9 mouse cellular contexts compared by ENCODE assay signal in genomic region chr15:6570876-6571275, GRCm38 (mm10). TPM values are rescaled to one million over a fixed set of nuclear protein-coding genes. Genes with fewer than 3 reads are reported as not detected.
A peak's percentile ranks its signal among the peaks of the same experiment; 100 is the strongest.
DNase-seq lines count a peak whose midpoint lies in the region; ATAC-seq and TF ChIP-seq lines count a peak whose summit lies in the region.
"Had no signal": no experiment of that assay in that cellular context is flagged by ENCODE, and none has a peak within 500 bp of the region (broad histone marks: within the 10 kb centered on the region; RNA-seq: fewer than 3 reads in every experiment).

No protein-coding gene starts in this region.

- no peak overlapping the region for H3K27ac ChIP-seq in CH12.LX (ENCODE audit: insufficient read depth, low read depth)
- no peak overlapping the region for H3K27ac ChIP-seq in liver, embryonic 11.5 days (ENCODE audit: low read depth, low read length)
- no peak overlapping the region for H3K27ac ChIP-seq in neural tube, embryonic 11.5 days (ENCODE audit: low read depth, low read length)
- H3K27ac ChIP-seq: heart, embryonic 15.5 days had no signal

- H3K27me3 ChIP-seq in CH12.LX (replicated peaks), result no peaks in the 10 kb centered on the region
- no peaks in the 10 kb centered on the region for H3K27me3 ChIP-seq in liver, embryonic 11.5 days (replicated peaks; ENCODE audit: control insufficient read depth, insufficient read depth, low read length)
- H3K27me3 ChIP-seq in neural tube, embryonic 11.5 days (ENCODE audit: control insufficient read depth, insufficient read depth, low read length), result no peaks in the 10 kb centered on the region
- H3K27me3 ChIP-seq: heart, embryonic 15.5 days had no signal

- no peaks in the 10 kb centered on the region for H3K9me3 ChIP-seq in CH12.LX (replicated peaks; ENCODE audit: low read length)
- no peaks in the 10 kb centered on the region for H3K9me3 ChIP-seq in liver, embryonic 11.5 days (ENCODE audit: control insufficient read depth, low read length)
- no peaks in the 10 kb centered on the region for H3K9me3 ChIP-seq in neural tube, embryonic 11.5 days (ENCODE audit: control insufficient read depth, low read length)
- H3K9me3 ChIP-seq: heart, embryonic 15.5 days had no signal

- ATAC-seq in liver, embryonic 11.5 days (replicated peaks; ENCODE audit: low FRiP score), result peak; percentile 54
- peak; percentile 58; the same call in 1 of the 2 replicates for ATAC-seq in neural tube, embryonic 11.5 days (ENCODE audit: insufficient read depth, low FRiP score, low TSS enrichment)

- dilution Hi-C loops in CH12.LX (cut with MboI; ENCODE audit: extremely low pct_ligation_motif_present, extremely low pct_unique_long_range_greater_than_20kb, low sequenced_read_pairs), result no loop called here

- peak; percentile 74 to 81 for TF ChIP-seq CTCF in CH12.LX (conservative IDR thresholded peaks at IDR 0.05 in 1 of 2, IDR thresholded peaks at IDR 0.05 in 1 of 2; ENCODE audit: low read depth in 2 of 2, low read length in 2 of 2)

- no peak for TF ChIP-seq POLR2A in CH12.LX (IDR thresholded peaks at IDR 0.05; ENCODE audit: low read depth, low read length)

- peaks cover 15 to 36% of the 10 kb centered on the region in 2 experiments for H3K4me1 ChIP-seq in CH12.LX (ENCODE audit: control insufficient read depth in 1 of 2, insufficient read depth in 2 of 2)
- H3K4me1 ChIP-seq in liver, embryonic 11.5 days (replicated peaks; ENCODE audit: control insufficient read depth, insufficient read depth, low read length), result peaks cover 6% of the 10 kb centered on the region
- no peaks in the 10 kb centered on the region for H3K4me1 ChIP-seq in neural tube, embryonic 11.5 days (ENCODE audit: control insufficient read depth, insufficient read depth, low read length)

- peak; percentile 75 for TF ChIP-seq RAD21 in CH12.LX (IDR thresholded peaks at IDR 0.05; ENCODE audit: low read depth, low read length)

- peak; percentile 52 for DNase-seq in CH12.LX (ENCODE audit: extremely low read depth)
- DNase-seq in adrenal gland, postnatal 10 days, result peak; percentile 77
- peak; percentile 57 for DNase-seq in embryo, embryonic 11.5 days (ENCODE audit: low read depth, low spot score)
- DNase-seq in gastrocnemius, postnatal 4 days (ENCODE audit: low spot score in 2 of 2), result peak; percentile 33 to 44
- DNase-seq in kidney, adult 9 months, result peak; percentile 74
- DNase-seq in liver, embryonic 11.5 days (ENCODE audit: low spot score), result peak; percentile 35
- peak; percentile 59 for DNase-seq in neural tube, embryonic 11.5 days (ENCODE audit: low spot score)
- peak; percentile 65 for DNase-seq in thymus, postnatal 0 days (ENCODE audit: low spot score)

- H3K79me2 ChIP-seq in CH12.LX (replicated peaks; ENCODE audit: control insufficient read depth, extremely low read depth, insufficient read depth, poor library complexity, severe bottlenecking), result no peaks in the 10 kb centered on the region; the same call in 1 of the 2 replicates

- TF ChIP-seq EP300 in CH12.LX (IDR thresholded peaks at IDR 0.05; ENCODE audit: low read length), result no peak

- no peak overlapping the region for H3K4me2 ChIP-seq in CH12.LX (ENCODE audit: insufficient read depth, low read depth, poor library complexity, severe bottlenecking)
- H3K4me2 ChIP-seq in liver, embryonic 11.5 days, result no peak overlapping the region
- no peak overlapping the region for H3K4me2 ChIP-seq in neural tube, embryonic 11.5 days (ENCODE audit: low read depth)
- H3K4me2 ChIP-seq: heart, embryonic 15.5 days had no signal

- no peak overlapping the region for H3K9ac ChIP-seq in CH12.LX (ENCODE audit: insufficient read depth, low read depth)
- no peak overlapping the region for H3K9ac ChIP-seq in liver, embryonic 11.5 days (ENCODE audit: low read depth, low read length)
- H3K9ac ChIP-seq in neural tube, embryonic 11.5 days (ENCODE audit: low read length), result no peak overlapping the region
- H3K9ac ChIP-seq: heart, embryonic 15.5 days had no signal

- H3K4me3 ChIP-seq in CH12.LX (replicated peaks in 1 of 3; ENCODE audit: low read depth in 2 of 3, low read length in 2 of 3, poor library complexity in 1 of 3), result no peak overlapping the region
- H3K4me3 ChIP-seq in liver, embryonic 11.5 days (ENCODE audit: low read depth, low read length), result no peak overlapping the region
- no peak overlapping the region for H3K4me3 ChIP-seq in neural tube, embryonic 11.5 days (ENCODE audit: low read depth, low read length)
- H3K4me3 ChIP-seq: heart, embryonic 15.5 days had no signal

- in situ Hi-C loops in CH12.LX (cut with MboI; ENCODE audit: low pct_ligation_motif_present, low pct_unique_long_range_greater_than_20kb, low sequenced_read_pairs), result no loop called here

- no peaks in the 10 kb centered on the region for H3K36me3 ChIP-seq in CH12.LX (replicated peaks in 1 of 2; ENCODE audit: control insufficient read depth in 1 of 2, insufficient read depth in 1 of 2, low read length in 1 of 2)
- no peaks in the 10 kb centered on the region; the same call in 1 of the 2 replicates for H3K36me3 ChIP-seq in liver, embryonic 11.5 days (ENCODE audit: control insufficient read depth, insufficient read depth, low read length)
- no peaks in the 10 kb centered on the region for H3K36me3 ChIP-seq in neural tube, embryonic 11.5 days (ENCODE audit: control insufficient read depth, insufficient read depth, low read length)
- H3K36me3 ChIP-seq: heart, embryonic 15.5 days had no signal

- 5% methylated on average over 7 of the region's 7 CpGs for WGBS in liver, embryonic 11.5 days
- 9% methylated on average over 7 of the region's 7 CpGs for WGBS in neural tube, embryonic 11.5 days

TF ChIP-seq in CH12.LX, 34 proteins besides CTCF, POLR2A, EP300 and RAD21:
- peak; percentile 31; the same call in 1 of the 2 replicates for TF ChIP-seq IRF4 (IDR thresholded peaks at IDR 0.05; ENCODE audit: low read depth, low read length)
- TF ChIP-seq ZC3H11A (IDR thresholded peaks at IDR 0.05; ENCODE audit: low read depth, low read length), result peak; percentile 4; the same call in 1 of the 2 replicates
- TF ChIP-seq MEF2A (IDR thresholded peaks at IDR 0.05; ENCODE audit: borderline replicate concordance, low read depth, low read length), result no peak
- no peak for TF ChIP-seq MYC (IDR thresholded peaks at IDR 0.05; ENCODE audit: low read depth, low read length)
- peak; percentile 67 for TF ChIP-seq SMC3 (IDR thresholded peaks at IDR 0.05; ENCODE audit: low read depth, low read length)

RNA-seq across cellular contexts. Expression of gene Fyb, which starts 48.2 kb away (rescaled TPM):
- total RNA-seq in CH12.LX (2012; rRNA removed) (53.1 and 60.1 TPM in 2 replicates), CH12.LX (2014; rRNA removed) (13.4 and 17.6 TPM in 2 replicates)
- polyA plus RNA-seq in CH12.LX (2012; ENCODE audit: insufficient read length, low read depth), result 32.2 and 127 TPM in 2 replicates
- total RNA-seq in adrenal gland, postnatal 10 days (2021), result 10 to 100 TPM; 34.7 to 43.9 TPM
- 1 to 10 TPM; 3.9 to 9.7 TPM for total RNA-seq in gastrocnemius, postnatal 4 days (2021)
- polyA plus RNA-seq in liver, embryonic 11.5 days (2014; fragmentation: Nextera tagmentation; extraction: Ambion mirVana), result 38.7 and 41.1 TPM in 2 replicates
- 2.8 and 5.6 TPM in 2 replicates for polyA plus RNA-seq in neural tube, embryonic 11.5 days (2014; fragmentation: Nextera tagmentation; extraction: Ambion mirVana)
- 209 and 242 TPM in 2 replicates for polyA plus RNA-seq in thymus, postnatal 0 days (2015; fragmentation: Nextera tagmentation; extraction: Ambion mirVana)
